Mouse (Mus musculus) macrophage (primary cell): ENCODE measurements around the gene Hdac4. TPM values are rescaled to one million over a fixed set of nuclear protein-coding genes. Genes with fewer than 3 reads are reported as not detected.
A peak's percentile ranks its signal among the peaks of the same experiment; 100 is the strongest.

Experiments used
- H3K27ac ChIP-seq: fragments of 350-480 bp; formaldehyde crosslinking; 2 replicates; pipeline ENCODE4 v1.9.0; 2021
- H3K36me3 ChIP-seq: fragments of 350-480 bp; formaldehyde crosslinking; 2 replicates; pipeline ENCODE4 v1.9.0; 2021; ENCODE audit errors: inconsistent target
- H3K4me3 ChIP-seq: fragments of 350-480 bp; formaldehyde crosslinking; 2 replicates; pipeline ENCODE4 v1.9.0; 2021; ENCODE audit errors: inconsistent target
- H3K79me2 ChIP-seq: fragments of 350-480 bp; formaldehyde crosslinking; 2 replicates; pipeline ENCODE4 v1.9.0; 2021; ENCODE audit errors: inconsistent target
- WGBS: methylation state at CpG from one replicate; pipeline ENCODE4 v1.1.7; 2026; ENCODE audit warnings: inconsistent platforms; ENCODE audit not compliant: missing documents; 5-methylcytosine and 5-hydroxymethylcytosine counted together
- polyA plus RNA-seq: library from polyadenylated mRNA; stranded (reverse); fragments of 250-400 nt; gene quantifications from 3 replicates; pipeline ENCODE4 v1.2.4, GENCODE M21; 2018; ENCODE audit warnings: inconsistent platforms

The Hdac4 gene
- polyA plus RNA-seq, 1 experiment from 2014 or later: 2.6 TPM

DNA sequence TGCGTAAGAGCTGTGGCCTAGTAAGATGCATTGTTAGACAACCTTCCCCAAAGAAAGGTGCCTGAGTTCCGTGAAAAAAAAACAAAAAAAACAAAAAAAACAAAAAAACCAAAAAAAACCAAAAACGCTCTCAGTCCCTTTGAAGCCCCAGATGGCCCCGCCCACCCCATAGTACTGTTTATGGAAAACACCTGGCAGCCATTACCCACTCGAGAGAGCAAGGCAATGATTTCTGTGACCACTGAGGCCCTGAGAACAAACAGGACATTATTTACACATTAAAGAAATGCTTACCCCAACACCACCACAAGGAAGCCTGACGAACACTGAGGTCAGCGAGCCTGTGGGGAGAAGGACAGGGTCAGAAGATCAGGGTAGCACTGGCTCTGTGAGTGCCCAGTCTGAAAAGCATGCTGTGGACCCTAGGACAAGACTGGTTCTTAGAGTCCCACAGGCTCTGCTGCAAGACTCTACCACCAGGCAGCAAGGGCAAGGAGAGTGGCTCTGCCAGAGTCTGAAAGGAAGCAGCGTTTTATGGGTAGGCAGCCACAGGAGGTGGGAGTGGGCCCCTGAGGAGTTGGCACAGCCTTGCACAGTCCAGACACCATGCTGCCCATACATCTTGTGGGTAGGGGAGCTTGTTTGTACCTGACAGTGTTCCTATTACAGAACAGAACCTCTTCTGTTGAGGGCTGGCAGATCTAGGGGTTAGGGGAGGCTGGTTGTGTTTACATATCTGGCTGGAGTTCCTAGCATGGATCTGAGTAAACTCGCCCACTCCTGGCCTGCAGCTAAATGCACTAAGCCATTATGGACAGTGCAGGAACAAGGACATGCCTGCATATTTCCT lies 230.8 kb downstream of the Hdac4 start:
- Histone ChIP-seq H3K4me3 (no peak overlapping the region), H3K36me3 (0 out of 2 replicates have a peak, but pooled peaks cover 7% of the 10 kb centered on the region)
- WGBS: 84% methylated on average over 9 of the region's 9 CpGs

GRCm38 (mm10) chr1:91962256-91962655 lies 233.2 kb downstream of the Hdac4 start:
- 0 out of 2 replicates have a peak, but pooled peaks cover 4% of the 10 kb centered on the region for H3K36me3 ChIP-seq
- H3K4me3 ChIP-seq: no peak overlapping the region
- WGBS: 94% methylated on average over 1 of the region's 1 CpGs

More for the DNA sequence above, 230.8 kb downstream of the Hdac4 start:
- no peaks in the 10 kb centered on the region for H3K79me2 ChIP-seq
- no peak overlapping the region for H3K27ac ChIP-seq

GRCm38 (mm10) chr1:91961231-91961630 lies 234.3 kb downstream of the Hdac4 start:
- Histone ChIP-seq H3K36me3 (no peaks in the 10 kb centered on the region), H3K27ac (no peak overlapping the region), H3K4me3 (no peak overlapping the region), H3K79me2 (no peaks in the 10 kb centered on the region)
- 87% methylated on average over 8 of the region's 8 CpGs for WGBS

More at GRCm38 (mm10) chr1:91962256-91962655, 233.2 kb downstream of the Hdac4 start:
- no peak overlapping the region for H3K27ac ChIP-seq
- H3K79me2 ChIP-seq: no peaks in the 10 kb centered on the region

GRCm38 (mm10) chr1:91959891-91960290 lies 235.6 kb downstream of the Hdac4 start:
- Histone ChIP-seq H3K4me3 (no peak overlapping the region), H3K36me3 (no peaks in the 10 kb centered on the region), H3K79me2 (no peaks in the 10 kb centered on the region), H3K27ac (no peak overlapping the region)
- WGBS: 73% methylated on average over 3 of the region's 3 CpGs

GRCm38 (mm10) chr1:91959044-91959443 lies 236.5 kb downstream of the Hdac4 start:
- Histone ChIP-seq H3K27ac (no peak overlapping the region), H3K36me3 (no peaks in the 10 kb centered on the region), H3K79me2 (no peaks in the 10 kb centered on the region), H3K4me3 (no peak overlapping the region)
- 95% methylated on average over 5 of the region's 5 CpGs for WGBS

- no peaks in the 10 kb centered on the region for H3K36me3 ChIP-seq
- WGBS: 70% methylated on average over 4 of the region's 4 CpGs
- H3K79me2 ChIP-seq: no peaks in the 10 kb centered on the region
- peak overlapping the region; percentile 28; the same call in 1 of the 2 replicates for H3K27ac ChIP-seq
- no peak overlapping the region for H3K4me3 ChIP-seq
Observed at GRCm38 (mm10) chr1:91956229-91956628, 239.3 kb downstream of the Hdac4 start.

DNA sequence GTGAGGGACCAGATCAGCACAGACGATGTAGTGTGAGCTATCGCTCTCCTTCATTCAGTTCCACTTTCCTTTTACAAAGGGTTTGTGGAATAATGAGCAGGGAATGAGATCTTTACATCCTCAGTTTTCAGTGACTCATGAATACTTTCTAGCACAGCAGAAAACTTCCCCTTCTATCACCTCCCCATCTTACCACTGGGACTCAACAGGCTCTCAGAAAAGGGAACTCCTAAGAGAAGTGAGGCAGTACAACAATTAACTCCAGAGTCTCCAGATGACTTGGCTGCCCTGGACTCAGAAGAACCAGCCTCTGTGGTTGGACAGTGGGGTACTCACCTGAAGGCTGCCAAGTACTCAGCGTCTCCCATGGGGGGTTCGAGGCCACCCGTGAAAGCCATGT lies 240.5 kb downstream of the Hdac4 start:
- Histone ChIP-seq H3K4me3 (peak overlapping the region; percentile 11; the same call in 1 of the 2 replicates), H3K27ac (peak overlapping the region; percentile 66), H3K36me3 (no peaks in the 10 kb centered on the region), H3K79me2 (no peaks in the 10 kb centered on the region)
- WGBS: 9% methylated on average over 5 of the region's 5 CpGs

- Histone ChIP-seq H3K4me3 (no peak overlapping the region), H3K36me3 (no peaks in the 10 kb centered on the region), H3K79me2 (no peaks in the 10 kb centered on the region), H3K27ac (no peak overlapping the region)
- 93% methylated on average over 6 of the region's 6 CpGs for WGBS
Observed at GRCm38 (mm10) chr1:91952912-91953311, 242.6 kb downstream of the Hdac4 start.

GRCm38 (mm10) chr1:91947441-91947840 lies 248.1 kb downstream of the Hdac4 start:
- Histone ChIP-seq H3K4me3 (no peak overlapping the region), H3K79me2 (no peaks in the 10 kb centered on the region), H3K36me3 (0 out of 2 replicates have a peak, but pooled peaks cover 6% of the 10 kb centered on the region), H3K27ac (no peak overlapping the region)
- 91% methylated on average over 7 of the region's 7 CpGs for WGBS

DNA sequence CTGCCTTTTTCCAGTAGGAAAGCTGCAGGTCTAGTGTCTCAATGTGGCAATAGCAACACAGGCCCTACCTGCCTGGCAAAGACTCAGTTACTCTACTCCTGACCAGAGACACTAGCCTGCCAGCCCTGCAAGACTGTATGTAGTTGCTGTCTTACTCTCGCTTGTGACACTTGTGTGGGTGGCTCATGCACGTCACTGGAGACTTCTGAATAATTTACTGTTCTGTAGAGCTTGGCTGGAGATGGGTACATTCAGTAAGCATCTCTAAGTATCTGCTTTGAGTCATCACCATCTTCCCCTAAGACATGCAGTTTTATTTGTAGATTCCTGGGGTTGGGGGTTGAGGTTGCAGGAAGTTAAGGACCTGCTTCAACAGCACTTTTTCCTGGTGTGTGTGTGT lies 252.9 kb downstream of the Hdac4 start:
- WGBS: 100% methylated on average over 2 of the region's 2 CpGs
- H3K36me3 ChIP-seq: 0 out of 2 replicates have a peak, but pooled peaks cover 6% of the 10 kb centered on the region
- H3K79me2 ChIP-seq: no peaks in the 10 kb centered on the region
- no peak overlapping the region for H3K27ac ChIP-seq
- no peak overlapping the region for H3K4me3 ChIP-seq

DNA sequence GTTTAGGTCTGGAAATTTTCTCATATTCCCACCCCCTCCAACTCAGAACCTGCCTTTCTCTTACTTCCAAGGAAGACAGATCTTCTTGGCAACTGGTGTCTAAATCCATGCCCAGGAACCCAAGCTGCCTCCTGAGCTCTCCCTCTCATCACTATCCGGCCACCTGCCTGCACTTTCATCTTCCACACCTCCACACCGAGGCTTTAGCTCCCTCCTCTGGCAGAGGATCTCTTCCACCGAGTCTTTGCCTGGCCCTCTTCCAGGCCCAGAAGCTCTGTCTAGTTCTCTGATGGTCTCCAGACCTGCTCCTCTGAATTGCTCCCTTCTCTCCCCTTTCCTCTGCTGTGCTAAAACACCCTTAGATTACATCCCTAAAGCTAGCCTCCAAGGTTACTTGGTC lies 253.5 kb downstream of the Hdac4 start:
- Histone ChIP-seq H3K27ac (no peak overlapping the region), H3K4me3 (no peak overlapping the region), H3K79me2 (no peaks in the 10 kb centered on the region), H3K36me3 (0 out of 2 replicates have a peak, but pooled peaks cover 6% of the 10 kb centered on the region)
- WGBS: 87% methylated on average over 3 of the region's 3 CpGs

DNA sequence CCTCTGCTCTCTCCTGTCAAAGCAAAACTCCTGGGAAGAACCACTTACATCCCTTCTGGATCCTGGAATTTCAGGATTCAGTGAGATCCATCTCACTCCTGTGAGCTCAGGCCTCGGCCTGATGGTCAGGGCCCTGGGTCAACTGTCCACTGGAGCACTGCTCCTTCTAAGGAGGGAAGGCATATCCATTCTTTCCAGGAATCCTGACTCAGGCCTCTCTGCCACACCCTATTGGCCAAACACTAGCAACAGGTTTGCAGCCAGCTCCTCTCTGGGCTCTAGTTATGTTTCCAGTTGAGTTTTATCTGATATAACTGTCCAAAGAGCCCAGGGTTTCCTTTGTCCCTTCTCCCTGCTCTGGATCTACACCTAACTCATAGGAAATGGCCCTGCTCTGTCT lies 254.4 kb downstream of the Hdac4 start:
- no peaks in the 10 kb centered on the region for H3K79me2 ChIP-seq
- no peak overlapping the region for H3K27ac ChIP-seq
- H3K36me3 ChIP-seq: no peaks in the 10 kb centered on the region
- no peak overlapping the region for H3K4me3 ChIP-seq
- WGBS: 100% methylated on average over 1 of the region's 1 CpGs

GRCm38 (mm10) chr1:91935171-91935570 lies 260.3 kb downstream of the Hdac4 start:
- 90% methylated on average over 3 of the region's 3 CpGs for WGBS
- H3K79me2 ChIP-seq: no peaks in the 10 kb centered on the region
- H3K4me3 ChIP-seq: no peak overlapping the region
- H3K36me3 ChIP-seq: peaks cover 14% of the 10 kb centered on the region
- H3K27ac ChIP-seq: no peak overlapping the region

- 89% methylated on average over 8 of the region's 8 CpGs for WGBS
- Histone ChIP-seq H3K4me3 (no peak overlapping the region), H3K79me2 (no peaks in the 10 kb centered on the region), H3K36me3 (peaks cover 14% of the 10 kb centered on the region), H3K27ac (no peak overlapping the region)
Observed at GRCm38 (mm10) chr1:91933681-91934080, 261.8 kb downstream of the Hdac4 start.

GRCm38 (mm10) chr1:91932221-91932620 lies 263.3 kb downstream of the Hdac4 start:
- Histone ChIP-seq H3K4me3 (no peak overlapping the region), H3K27ac (no peak overlapping the region), H3K79me2 (no peaks in the 10 kb centered on the region), H3K36me3 (peaks cover 14% of the 10 kb centered on the region)
- WGBS: 94% methylated on average over 12 of the region's 12 CpGs
